Mouse (Mus musculus): ENCODE results near the gene Oser1. TPM values are rescaled to one million over a fixed set of nuclear protein-coding genes. Genes with fewer than 3 reads are reported as not detected.

Gene Oser1
- polyA plus RNA-seq, 1 experiment, result not detected

DNA sequence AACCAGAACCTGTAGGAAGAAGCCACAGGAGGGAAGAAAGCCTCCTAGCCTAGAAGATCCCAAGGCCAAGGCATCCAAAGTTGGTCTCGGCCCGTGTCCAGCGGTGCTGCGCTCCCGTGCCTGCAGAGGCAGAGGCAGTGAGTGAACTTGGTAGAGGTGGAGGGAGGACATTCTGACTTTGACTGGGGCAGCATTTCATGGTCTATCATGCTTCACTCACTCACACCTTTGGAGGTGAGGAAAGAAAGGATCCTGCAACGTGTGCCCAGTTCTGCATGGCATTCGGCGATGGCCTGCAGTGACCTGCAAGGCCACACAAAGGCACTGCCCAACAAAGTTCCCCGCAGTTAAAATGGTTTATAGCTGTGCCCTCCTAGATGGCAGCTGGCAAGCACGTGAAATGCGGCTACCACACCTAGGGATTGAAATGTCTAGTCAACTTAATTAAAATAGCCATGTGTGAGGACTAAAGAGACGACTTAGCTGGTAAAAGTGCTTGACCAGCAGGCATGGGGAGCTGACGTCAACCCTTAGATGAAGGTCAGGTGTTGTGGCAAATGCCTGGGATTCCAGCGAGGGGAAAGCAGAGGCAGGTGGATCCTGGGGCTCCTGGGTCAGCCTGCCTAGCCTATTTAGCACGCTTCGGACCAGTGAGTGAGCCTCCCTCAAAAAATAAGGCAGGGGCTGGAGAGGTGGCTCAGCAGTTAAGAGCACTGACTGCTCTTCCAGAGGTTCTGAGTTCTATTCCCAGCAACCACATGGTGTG, 63.5 kb downstream of the Oser1 start:
- H3K4me1 ChIP-seq (ENCODE audit: control insufficient read depth, insufficient read depth, low read length), result no peaks in the 10 kb centered on the region
- no peak for TF ChIP-seq POLR2A (IDR thresholded peaks at IDR 0.05; ENCODE audit: insufficient read depth, low read depth, low read length)
- TF ChIP-seq CTCF (IDR thresholded peaks at IDR 0.05; ENCODE audit: insufficient read depth, low read depth, low read length), result no peak
- 88% methylated on average over 16 of the region's 16 CpGs for WGBS
- H3K4me3 ChIP-seq (ENCODE audit: insufficient read depth, low read depth, low read length), result no peak overlapping the region
- no peak overlapping the region for H3K27ac ChIP-seq (ENCODE audit: insufficient read depth, low read depth, low read length)

DNA sequence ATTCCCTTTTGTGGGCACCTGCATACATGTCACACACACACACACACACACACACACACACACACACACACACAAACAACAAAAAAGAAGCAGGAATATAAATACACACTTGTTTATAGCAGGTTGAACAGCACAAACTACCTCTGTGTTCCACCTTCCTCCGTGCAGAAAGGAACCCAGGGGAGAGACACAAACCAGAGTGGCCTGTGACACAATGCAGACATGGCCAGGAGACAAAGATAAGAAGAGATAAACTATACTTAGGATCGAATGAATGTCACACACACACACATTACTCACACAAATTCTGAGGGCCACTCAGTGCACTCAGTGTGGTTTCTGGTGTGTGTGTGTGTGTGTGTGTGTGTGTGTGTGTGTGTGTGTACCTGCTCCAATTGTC, 65.2 kb downstream of the Oser1 start:
- Histone ChIP-seq H3K4me3 (ENCODE audit: insufficient read depth, low read depth, low read length) (no peak overlapping the region), H3K4me1 (ENCODE audit: control insufficient read depth, insufficient read depth, low read length) (no peaks in the 10 kb centered on the region), H3K27ac (ENCODE audit: insufficient read depth, low read depth, low read length) (no peak overlapping the region)
- WGBS, result 76% methylated on average over 2 of the region's 2 CpGs
- TF ChIP-seq CTCF (IDR thresholded peaks at IDR 0.05; ENCODE audit: insufficient read depth, low read depth, low read length), result no peak

DNA sequence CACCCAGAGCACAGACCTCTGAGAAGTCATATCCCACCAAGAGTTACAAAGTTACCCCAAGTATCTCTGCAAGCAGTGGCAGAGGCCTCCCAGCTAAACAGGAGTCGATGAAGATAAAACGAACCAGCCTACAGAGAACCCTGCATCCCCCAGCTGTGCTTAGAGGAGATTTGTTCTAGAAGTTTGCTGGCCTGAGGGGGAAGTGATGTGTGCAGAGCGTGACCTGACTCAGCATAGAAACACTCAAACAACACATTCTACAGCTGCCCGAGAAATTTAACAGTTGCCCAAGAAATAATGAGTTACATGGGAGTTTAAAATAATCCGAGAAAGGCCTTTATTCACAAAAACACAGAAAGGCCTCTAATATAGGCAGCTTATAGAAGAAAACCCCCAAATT, 65.8 kb downstream of the Oser1 start:
- TF ChIP-seq CTCF (IDR thresholded peaks at IDR 0.05; ENCODE audit: insufficient read depth, low read depth, low read length) (no peak), POLR2A (IDR thresholded peaks at IDR 0.05; ENCODE audit: insufficient read depth, low read depth, low read length) (no peak)
- Histone ChIP-seq H3K4me3 (ENCODE audit: insufficient read depth, low read depth, low read length) (no peak overlapping the region), H3K4me1 (ENCODE audit: control insufficient read depth, insufficient read depth, low read length) (no peaks in the 10 kb centered on the region), H3K27ac (ENCODE audit: insufficient read depth, low read depth, low read length) (no peak overlapping the region)
- WGBS, result 83% methylated on average over 5 of the region's 5 CpGs

DNA sequence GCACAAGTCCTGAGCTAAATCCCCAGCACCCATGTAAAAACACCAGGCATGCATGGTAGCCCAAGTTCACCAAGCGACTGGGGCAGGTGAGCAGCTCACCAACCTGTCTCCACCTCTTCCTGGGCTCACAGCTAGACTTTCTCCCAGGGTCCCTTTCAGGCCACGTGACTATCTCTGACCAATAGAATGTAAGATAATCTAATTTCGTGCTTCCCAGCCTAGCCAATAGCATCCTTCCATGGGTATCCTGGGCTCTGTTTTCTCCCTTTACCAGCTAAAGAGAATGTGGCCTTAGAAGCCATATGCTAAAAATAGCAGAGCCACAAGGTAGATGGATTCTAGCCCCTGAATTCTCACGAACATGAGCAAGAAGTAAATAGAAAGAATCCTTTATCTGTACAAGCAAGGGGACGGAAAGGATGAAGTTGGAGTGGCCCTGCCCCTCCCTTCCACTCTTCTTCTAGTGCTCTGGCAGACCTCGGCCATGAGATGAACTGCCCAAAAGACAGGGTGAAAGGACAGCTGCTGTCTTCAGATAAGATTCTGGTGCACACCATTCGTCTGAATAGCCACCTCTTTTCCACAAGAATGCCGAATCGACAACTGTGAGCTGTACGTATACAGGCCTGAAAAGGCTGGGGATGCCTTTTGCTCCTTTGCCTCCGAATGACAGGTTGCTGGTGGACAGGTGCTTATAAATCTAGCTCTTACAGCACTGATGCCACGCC, 68.2 kb downstream of the Oser1 start:
- WGBS, result 92% methylated on average over 12 of the region's 12 CpGs
- Histone ChIP-seq H3K4me1 (ENCODE audit: control insufficient read depth, insufficient read depth, low read length) (no peaks in the 10 kb centered on the region), H3K27ac (ENCODE audit: insufficient read depth, low read depth, low read length) (no peak overlapping the region), H3K4me3 (ENCODE audit: insufficient read depth, low read depth, low read length) (no peak overlapping the region)
- TF ChIP-seq CTCF (IDR thresholded peaks at IDR 0.05; ENCODE audit: insufficient read depth, low read depth, low read length) (no peak), POLR2A (IDR thresholded peaks at IDR 0.05; ENCODE audit: insufficient read depth, low read depth, low read length) (no peak)

Other genes with a start within 250 kb of the Oser1 start
- gene Tox2, start 221.6 kb downstream of the Oser1 start, polyA plus RNA-seq (2012; ENCODE audit: insufficient read depth, insufficient read length, low replicate concordance, missing spikeins), result not detected in 2 replicates
- gene Jph2, start 26.7 kb downstream of the Oser1 start, polyA plus RNA-seq (2012; ENCODE audit: insufficient read depth, insufficient read length, low replicate concordance, missing spikeins), result not detected in 2 replicates
- not detected in 2 replicates for gene Gdap1l1, start 13.8 kb upstream of the Oser1 start, polyA plus RNA-seq (2012; ENCODE audit: insufficient read depth, insufficient read length, low replicate concordance, missing spikeins)
- not detected in 2 replicates for gene Fitm2, start 47.9 kb upstream of the Oser1 start, polyA plus RNA-seq (2012; ENCODE audit: insufficient read depth, insufficient read length, low replicate concordance, missing spikeins)
- not detected in 2 replicates for gene R3hdml, start 67.6 kb upstream of the Oser1 start, polyA plus RNA-seq (2012; ENCODE audit: insufficient read depth, insufficient read length, low replicate concordance, missing spikeins)
- not detected in 2 replicates for gene Hnf4a, start 82.1 kb upstream of the Oser1 start, polyA plus RNA-seq (2012; ENCODE audit: insufficient read depth, insufficient read length, low replicate concordance, missing spikeins)
- gene Ttpal, start 177.6 kb upstream of the Oser1 start, polyA plus RNA-seq (2012; ENCODE audit: insufficient read depth, insufficient read length, low replicate concordance, missing spikeins), result not detected in 2 replicates
- gene Serinc3, start 220.4 kb upstream of the Oser1 start, polyA plus RNA-seq (2012; ENCODE audit: insufficient read depth, insufficient read length, low replicate concordance, missing spikeins), result 82.6 TPM in 1 of 2 replicates, not detected in the other
- not detected in 2 replicates for gene Pkig, start 233.7 kb upstream of the Oser1 start, polyA plus RNA-seq (2012; ENCODE audit: insufficient read depth, insufficient read length, low replicate concordance, missing spikeins)

Data from olfactory bulb, adult 2 months (tissue).